Mouse (Mus musculus) myocyte (in vitro differentiated cells): ENCODE measurements around the gene Hoxd9. TPM values are rescaled to one million over a fixed set of nuclear protein-coding genes. Genes with fewer than 3 reads are reported as not detected.
A peak's percentile ranks its signal among the peaks of the same experiment; 100 is the strongest.

Experiments used
- H3K27me3 ChIP-seq: one replicate; pipeline ENCODE4 v1.6.1; 2011; ENCODE audit not compliant: control insufficient read depth, insufficient read depth, insufficient read length
- H3K36me3 ChIP-seq: one replicate; pipeline ENCODE4 v1.6.1; 2011; ENCODE audit not compliant: control insufficient read depth, insufficient read depth
- H3K4me2 ChIP-seq: one replicate; pipeline ENCODE4 v1.6.1; 2011; ENCODE audit warnings: low read depth, control low read depth
- H3K4me3 ChIP-seq: one replicate; pipeline ENCODE4 v1.5.1; 2011; ENCODE audit warnings: mild to moderate bottlenecking, control low read depth, moderate library complexity
- H3K79me2 ChIP-seq: one replicate; pipeline ENCODE4 v1.6.1; 2011; ENCODE audit not compliant: control insufficient read depth, insufficient read depth
- H3ac ChIP-seq: one replicate; pipeline ENCODE4 v1.6.1; 2011; ENCODE audit not compliant: control insufficient read depth, insufficient read length
- CEBPB ChIP-seq: IDR thresholded peaks from 2 replicates; pipeline ENCODE4 v1.6.1; 2011; ENCODE audit warnings: mild to moderate bottlenecking, moderate library complexity; ENCODE audit not compliant: poor library complexity, insufficient read depth, severe bottlenecking
- E2F4 ChIP-seq: IDR thresholded peaks from one replicate; pipeline ENCODE4 v1.6.1; 2011; ENCODE audit warnings: mild to moderate bottlenecking, control low read depth, moderate library complexity; ENCODE audit not compliant: insufficient read depth
- MAX ChIP-seq: IDR thresholded peaks from one replicate; pipeline ENCODE4 v1.6.1; 2011; ENCODE audit warnings: low read depth, mild to moderate bottlenecking, control low read depth
- MYOD1 ChIP-seq, 3 experiments: IDR thresholded peaks; one replicate each; pipeline ENCODE4 v1.6.1; 2011; ENCODE audit warnings: control low read depth in 2 of 3, low read depth in 2 of 3, mild to moderate bottlenecking in 2 of 3, moderate library complexity in 1 of 3; ENCODE audit not compliant: insufficient read length in 2 of 3, control insufficient read depth in 1 of 3
- MYOG ChIP-seq, 3 experiments: IDR thresholded peaks; one replicate each; pipeline ENCODE4 v1.6.1; 2011; ENCODE audit warnings: control low read depth in 2 of 3, low read depth in 2 of 3, mild to moderate bottlenecking in 2 of 3; ENCODE audit not compliant: insufficient read length in 2 of 3, control insufficient read depth in 1 of 3, insufficient read depth in 1 of 3
- POLR2A ChIP-seq: IDR thresholded peaks from one replicate; pipeline ENCODE4 v1.6.1; 2011; ENCODE audit warnings: low read depth, mild to moderate bottlenecking, control low read depth, moderate library complexity; ENCODE audit not compliant: insufficient read length
- POLR2AphosphoS2 ChIP-seq: IDR thresholded peaks from one replicate; pipeline ENCODE4 v1.6.1; 2011; ENCODE audit warnings: low read depth, control low read depth; ENCODE audit not compliant: insufficient read length
- REST ChIP-seq: IDR thresholded peaks from one replicate; pipeline ENCODE4 v1.6.1; 2011; ENCODE audit warnings: mild to moderate bottlenecking, control low read depth, moderate library complexity; ENCODE audit not compliant: insufficient read depth, insufficient read length
- SRF ChIP-seq: IDR thresholded peaks from one replicate; pipeline ENCODE4 v1.6.1; 2011; ENCODE audit warnings: low read depth; ENCODE audit not compliant: control insufficient read depth, insufficient read length
- TCF12 ChIP-seq: IDR thresholded peaks from one replicate; pipeline ENCODE4 v1.6.1; 2011; ENCODE audit warnings: mild to moderate bottlenecking, control low read depth; ENCODE audit not compliant: poor library complexity, insufficient read depth, severe bottlenecking
- TCF3 ChIP-seq: IDR thresholded peaks from one replicate; pipeline ENCODE4 v1.6.1; 2011; ENCODE audit warnings: low read depth, control low read depth; ENCODE audit not compliant: insufficient read length
- USF1 ChIP-seq: IDR thresholded peaks from one replicate; pipeline ENCODE4 v1.6.1; 2011; ENCODE audit warnings: low read depth, mild to moderate bottlenecking, control low read depth, moderate library complexity
- polyA plus RNA-seq: library from polyadenylated mRNA; unstranded; fragments of >200 nt; fragmentation: generic; extraction: Trizol; gene quantifications from one replicate; pipeline ENCODE4 v1.2.1, GENCODE M21; 2012; ENCODE audit warnings: missing spikeins

Gene Hoxd9
- polyA plus RNA-seq, 1 experiment: not detected

DNA sequence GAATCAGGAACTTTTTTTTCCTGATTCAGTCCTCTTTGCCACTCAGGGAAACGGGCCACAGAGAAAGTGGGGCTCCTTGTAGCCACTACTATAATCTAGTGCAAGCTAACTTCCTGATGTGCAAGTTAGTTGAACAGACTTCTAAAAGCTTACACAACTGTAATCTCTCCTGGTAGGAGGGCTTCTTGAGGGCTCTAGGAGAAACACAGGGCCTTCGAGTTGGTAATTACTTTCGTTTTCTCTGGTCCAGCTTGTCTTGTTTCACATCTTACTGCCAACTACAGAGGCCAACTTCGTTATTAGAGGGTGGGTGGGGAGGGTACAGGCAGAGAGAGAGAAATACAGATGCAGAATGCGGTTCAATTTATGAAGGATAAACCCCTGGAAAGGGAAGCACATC, 25.7 kb upstream of the Hoxd9 start:
- H3K27me3 ChIP-seq: peaks cover 57% of the 10 kb centered on the region
- H3K36me3 ChIP-seq: no peaks in the 10 kb centered on the region
- no peak overlapping the region for H3K4me3 ChIP-seq
- TF ChIP-seq MYOG (IDR thresholded peaks at IDR 0.05; ENCODE audit: control insufficient read depth in 1 of 3, insufficient read depth in 1 of 3, insufficient read length in 2 of 3, low read depth in 2 of 3) (no peak), MAX (no peak), REST (no peak), USF1 (no peak), E2F4 (no peak), CEBPB (no peak), MYOD1 (IDR thresholded peaks at IDR 0.05; ENCODE audit: control insufficient read depth in 1 of 3, insufficient read length in 2 of 3, low read depth in 2 of 3) (no peak), SRF (no peak), TCF3 (no peak), TCF12 (no peak), POLR2AphosphoS2 (no peak), POLR2A (no peak)
- peak overlapping the region; percentile 53 for H3K4me2 ChIP-seq
- H3ac ChIP-seq: no peak overlapping the region
- H3K79me2 ChIP-seq: no peaks in the 10 kb centered on the region

GRCm38 (mm10) chr2:74672481-74673362, 24.8 kb upstream of the Hoxd9 start:
- Histone ChIP-seq H3K4me3 (no peak overlapping the region), H3K27me3 (peaks cover 55% of the 10 kb centered on the region), H3K79me2 (no peaks in the 10 kb centered on the region), H3ac (no peak overlapping the region), H3K4me2 (peak overlapping the region; percentile 53), H3K36me3 (no peaks in the 10 kb centered on the region)
- no peak for TF ChIP-seq POLR2A
- TF ChIP-seq MAX: no peak

GRCm38 (mm10) chr2:74673835-74674425, 23.6 kb upstream of the Hoxd9 start:
- no peak overlapping the region for H3K4me2 ChIP-seq
- H3K4me3 ChIP-seq: no peak overlapping the region
- H3K79me2 ChIP-seq: no peaks in the 10 kb centered on the region
- TF ChIP-seq POLR2AphosphoS2: no peak
- TF ChIP-seq REST: no peak
- no peak for TF ChIP-seq MAX
- TF ChIP-seq MYOD1 (IDR thresholded peaks at IDR 0.05; ENCODE audit: control insufficient read depth in 1 of 3, insufficient read length in 2 of 3, low read depth in 2 of 3): no peak
- TF ChIP-seq TCF3: no peak
- no peak for TF ChIP-seq POLR2A
- no peak for TF ChIP-seq TCF12
- TF ChIP-seq E2F4: no peak
- H3ac ChIP-seq: no peak overlapping the region
- H3K36me3 ChIP-seq: no peaks in the 10 kb centered on the region
- H3K27me3 ChIP-seq: peaks cover 50% of the 10 kb centered on the region

DNA sequence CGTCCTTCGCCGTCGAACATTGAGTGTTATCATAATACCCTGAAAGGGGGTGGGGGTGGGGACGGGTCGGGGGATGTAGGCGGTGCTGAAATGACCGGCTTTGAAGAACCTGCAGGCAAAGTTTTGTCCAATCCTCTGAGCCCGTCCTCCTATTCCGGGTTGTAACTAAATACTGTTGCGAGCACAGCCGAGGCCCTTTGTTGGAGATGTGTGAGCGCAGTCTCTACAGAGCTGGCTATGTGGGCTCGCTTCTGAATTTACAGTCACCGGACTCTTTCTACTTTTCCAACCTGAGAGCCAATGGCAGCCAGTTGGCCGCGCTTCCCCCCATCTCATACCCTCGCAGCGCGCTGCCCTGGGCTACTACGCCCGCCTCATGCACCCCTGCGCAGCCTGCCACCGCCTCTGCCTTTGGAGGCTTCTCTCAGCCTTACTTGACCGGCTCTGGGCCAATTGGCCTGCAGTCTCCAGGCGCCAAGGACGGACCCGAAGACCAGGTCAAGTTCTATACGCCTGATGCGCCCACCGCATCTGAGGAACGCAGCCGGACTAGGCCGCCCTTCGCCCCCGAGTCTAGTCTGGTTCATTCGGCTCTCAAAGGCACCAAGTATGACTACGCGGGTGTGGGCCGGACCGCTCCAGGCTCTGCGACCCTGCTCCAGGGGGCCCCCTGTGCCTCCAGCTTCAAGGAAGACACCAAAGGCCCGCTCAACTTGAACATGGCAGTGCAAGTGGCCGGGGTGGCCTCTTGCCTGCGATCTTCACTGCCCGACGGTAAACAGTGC, 22.5 kb upstream of the Hoxd9 start, which contains the start of gene Hoxd12:
Gene Hoxd12, plus strand, starts transcription at position 133 of the 785 bp plus-strand sequence.
- Histone ChIP-seq H3ac (no peak within 1 kb of the TSS), H3K79me2 (no peaks in the 10 kb centered on the region), H3K4me2 (no peak within 1 kb of the TSS), H3K4me3 (no peak within 1 kb of the TSS), H3K36me3 (no peaks in the 10 kb centered on the region), H3K27me3 (peaks cover 58% of the 10 kb centered on the region)
- no peak for TF ChIP-seq USF1
- TF ChIP-seq TCF12: no peak
- TF ChIP-seq TCF3: no peak
- no peak for TF ChIP-seq CEBPB
- no peak for TF ChIP-seq MYOD1 (IDR thresholded peaks at IDR 0.05; ENCODE audit: control insufficient read depth in 1 of 3, insufficient read length in 2 of 3, low read depth in 2 of 3)
- TF ChIP-seq MAX: no peak
- TF ChIP-seq SRF: no peak
- no peak for TF ChIP-seq MYOG (IDR thresholded peaks at IDR 0.05; ENCODE audit: control insufficient read depth in 1 of 3, insufficient read depth in 1 of 3, insufficient read length in 2 of 3, low read depth in 2 of 3)
- no peak for TF ChIP-seq POLR2A
- TF ChIP-seq E2F4: no peak
- no peak for TF ChIP-seq REST
- no peak for TF ChIP-seq POLR2AphosphoS2
